Mouse (Mus musculus) heart, adult 2 months (tissue): ENCODE data around the gene Atl2. TPM values are rescaled to one million over a fixed set of nuclear protein-coding genes. Genes with fewer than 3 reads are reported as not detected.

Source experiments
- DNase-seq, 2 experiments: peaks; one replicate each; pipeline ENCODE4 v3.0.0; 2021
- H3K27ac ChIP-seq: fragments of 200-600 bp; 2 replicates; pipeline ENCODE4 v1.8.1; 2022
- H3K27me3 ChIP-seq: fragments of 200-500 bp; 2 replicates; pipeline ENCODE4 v1.6.1; 2012; ENCODE audit warnings: mild to moderate bottlenecking, low read length, inconsistent platforms, mixed read lengths; ENCODE audit not compliant: control insufficient read depth, insufficient read depth
- H3K36me3 ChIP-seq: fragments of 200-500 bp; 2 replicates; pipeline ENCODE4 v1.6.1; 2012; ENCODE audit warnings: low read length, inconsistent platforms; ENCODE audit not compliant: control insufficient read depth, insufficient read depth
- H3K4me1 ChIP-seq: fragments of 200-500 bp; 2 replicates; pipeline ENCODE4 v1.6.1; 2011; ENCODE audit warnings: low read length; ENCODE audit not compliant: control insufficient read depth, insufficient read depth
- H3K4me3 ChIP-seq: fragments of 200-600 bp; 2 replicates; pipeline ENCODE4 v1.8.1; 2022
- H3K79me2 ChIP-seq: fragments of 200-500 bp; replicated peaks from 2 replicates; pipeline ENCODE4 v1.6.1; 2012; ENCODE audit warnings: mild to moderate bottlenecking, inconsistent platforms, low read length, moderate library complexity, mixed read lengths; ENCODE audit not compliant: control insufficient read depth, insufficient read depth
- H3K9ac ChIP-seq: fragments of 200-500 bp; 2 replicates; pipeline ENCODE4 v1.6.1; 2012; ENCODE audit warnings: low read depth, mild to moderate bottlenecking, control low read depth, inconsistent platforms, low read length, mixed read lengths
- CTCF ChIP-seq: fragments of 200-600 bp; IDR thresholded peaks from 2 replicates; pipeline ENCODE4 v1.8.1; 2022; ENCODE audit warnings: antibody characterized with exemption, mild to moderate bottlenecking, moderate library complexity
- EP300 ChIP-seq: fragments of 200-500 bp; IDR thresholded peaks from 2 replicates; pipeline ENCODE4 v1.6.1; 2011; ENCODE audit warnings: low read depth, low read length, control low read depth; ENCODE audit not compliant: insufficient read depth
- POLR2A ChIP-seq: fragments of 200-500 bp; IDR thresholded peaks from 2 replicates; pipeline ENCODE4 v1.6.1; 2011; ENCODE audit warnings: mild to moderate bottlenecking, low read depth, low read length, control low read depth; ENCODE audit not compliant: insufficient read depth
- WGBS: fragments of 180-500 bp; shearing (Covaris S2); methylation state at CpG from one replicate; pipeline ENCODE4 v1.1.7; 2018; 5-methylcytosine and 5-hydroxymethylcytosine counted together
- intact Hi-C: fragments of 180-260 bp; cut with DNase I; formaldehyde crosslinking; loops from one replicate; pipeline ENCODE4 v1.15.1; 2025
- polyA plus RNA-seq: library from polyadenylated mRNA; depleted of rRNA; stranded (reverse); fragments of >200 nt; gene quantifications from 2 replicates; pipeline ENCODE4 v1.2.3, GENCODE M21; 2012
- total RNA-seq, 2 experiments: library from RNA; stranded (reverse); gene quantifications; 2 replicates each; pipeline ENCODE4 v1.2.3; 2021

The Atl2 gene
- total and polyA plus RNA-seq, 3 experiments = 16.0 to 36.4 (median 31.9) TPM

- Histone ChIP-seq H3K4me3 (no peak overlapping the region), H3K9ac (no peak overlapping the region), H3K27ac (no peak overlapping the region), H3K36me3 (peaks cover 5% of the 10 kb centered on the region), H3K4me1 (no peaks in the 10 kb centered on the region; the same call in 1 of the 2 replicates), H3K27me3 (no peaks in the 10 kb centered on the region), H3K79me2 (no peaks in the 10 kb centered on the region; the same call in 1 of the 2 replicates)
- 96% methylated on average over 5 of the region's 5 CpGs for WGBS
- intact Hi-C loops = no loop called here
- TF ChIP-seq EP300 (no peak), CTCF (no peak), POLR2A (no peak)
- no peak for DNase-seq
Observed at GRCm38 (mm10) chr17:79865027-79865426, 30.9 kb downstream of the Atl2 start.

GRCm38 (mm10) chr17:79864503-79864902 lies 31.4 kb downstream of the Atl2 start:
- H3K9ac ChIP-seq = no peak overlapping the region
- H3K79me2 ChIP-seq = no peaks in the 10 kb centered on the region; the same call in 1 of the 2 replicates
- no peaks in the 10 kb centered on the region for H3K27me3 ChIP-seq
- H3K36me3 ChIP-seq = peaks cover 5% of the 10 kb centered on the region
- H3K27ac ChIP-seq = no peak overlapping the region
- no peak for TF ChIP-seq CTCF
- TF ChIP-seq POLR2A = no peak
- no peak for DNase-seq
- H3K4me3 ChIP-seq = no peak overlapping the region
- intact Hi-C loops = loop anchor here (5.0 kb wide), 2 partner anchors 143 to 318 kb away; no protein-coding TSS in a partner anchor
- WGBS = 93% methylated on average over 8 of the region's 8 CpGs
- H3K4me1 ChIP-seq = no peaks in the 10 kb centered on the region; the same call in 1 of the 2 replicates

GRCm38 (mm10) chr17:79862038-79862437 lies 33.9 kb downstream of the Atl2 start:
- Histone ChIP-seq H3K27me3 (no peaks in the 10 kb centered on the region), H3K36me3 (peaks cover 6% of the 10 kb centered on the region), H3K4me1 (no peaks in the 10 kb centered on the region; the same call in 1 of the 2 replicates), H3K4me3 (no peak overlapping the region), H3K27ac (no peak overlapping the region), H3K9ac (no peak overlapping the region), H3K79me2 (no peaks in the 10 kb centered on the region; the same call in 1 of the 2 replicates)
- 77% methylated on average over 1 of the region's 1 CpGs for WGBS
- intact Hi-C loops = loop anchor here (5.0 kb wide), 2 partner anchors 145 to 320 kb away; no protein-coding TSS in a partner anchor
- TF ChIP-seq POLR2A (no peak), EP300 (no peak), CTCF (peak; percentile 70)
- DNase-seq = no peak

GRCm38 (mm10) chr17:79855533-79855932 lies 40.4 kb downstream of the Atl2 start:
- 85% methylated on average over 8 of the region's 8 CpGs for WGBS
- intact Hi-C loops = no loop called here
- Histone ChIP-seq H3K27ac (no peak overlapping the region), H3K79me2 (no peaks in the 10 kb centered on the region), H3K27me3 (no peaks in the 10 kb centered on the region), H3K4me1 (no peaks in the 10 kb centered on the region), H3K36me3 (peaks cover 3% of the 10 kb centered on the region; the same call in 1 of the 2 replicates), H3K9ac (no peak overlapping the region), H3K4me3 (no peak overlapping the region)
- DNase-seq = no peak
- TF ChIP-seq CTCF (no peak), EP300 (no peak), POLR2A (no peak)

GRCm38 (mm10) chr17:79848385-79848784 lies 47.5 kb downstream of the Atl2 start:
- H3K79me2 ChIP-seq = no peaks in the 10 kb centered on the region
- no peak for TF ChIP-seq EP300
- no peak for TF ChIP-seq CTCF
- no peak for TF ChIP-seq POLR2A
- DNase-seq = no peak
- H3K27ac ChIP-seq = no peak overlapping the region
- no peaks in the 10 kb centered on the region for H3K4me1 ChIP-seq
- intact Hi-C loops = no loop called here
- H3K36me3 ChIP-seq = no peaks in the 10 kb centered on the region
- no peaks in the 10 kb centered on the region for H3K27me3 ChIP-seq
- no peak overlapping the region for H3K4me3 ChIP-seq
- WGBS = 82% methylated on average over 5 of the region's 5 CpGs
- no peak overlapping the region for H3K9ac ChIP-seq

- no peaks in the 10 kb centered on the region for H3K27me3 ChIP-seq
- no peak overlapping the region for H3K4me3 ChIP-seq
- no peak overlapping the region for H3K27ac ChIP-seq
- intact Hi-C loops = no loop called here
- 94% methylated on average over 2 of the region's 2 CpGs for WGBS
- no peak for TF ChIP-seq EP300
- TF ChIP-seq CTCF = no peak
- no peak for TF ChIP-seq POLR2A
- H3K9ac ChIP-seq = no peak overlapping the region
- no peaks in the 10 kb centered on the region for H3K36me3 ChIP-seq
- no peaks in the 10 kb centered on the region for H3K4me1 ChIP-seq
- H3K79me2 ChIP-seq = no peaks in the 10 kb centered on the region
- no peak for DNase-seq
Observed at GRCm38 (mm10) chr17:79846182-79846581, 49.7 kb downstream of the Atl2 start.
